Mouse (Mus musculus): ENCODE measurements around the gene BC048671. TPM values are rescaled to one million over a fixed set of nuclear protein-coding genes. Genes with fewer than 3 reads are reported as not detected.

BC048671 gene
- polyA plus RNA-seq, 1 experiment: not detected

GRCm38 (mm10) chr6:90332561-90333425 lies 31.8 kb downstream of the BC048671 start, which contains the start of gene Uroc1:
TSS of gene Uroc1 (plus strand) at chr6:90333284.
- no peak for TF ChIP-seq FOSL1 (IDR thresholded peaks at IDR 0.05; ENCODE audit: insufficient read depth, low read length, poor library complexity, severe bottlenecking)
- TF ChIP-seq CTCF (IDR thresholded peaks at IDR 0.05; ENCODE audit: control insufficient read depth, insufficient read depth, insufficient read length): no peak
- TF ChIP-seq MYOD1 (IDR thresholded peaks at IDR 0.05; ENCODE audit: control insufficient read depth, insufficient read length, low read depth): no peak
- no peaks in the 10 kb centered on the region for H3K79me2 ChIP-seq (ENCODE audit: control insufficient read depth, insufficient read depth)
- H3K4me3 ChIP-seq (ENCODE audit: insufficient read depth, poor library complexity, severe bottlenecking): no peak within 1 kb of the TSS
- peaks cover 9% of the 10 kb centered on the region for H3K27me3 ChIP-seq (ENCODE audit: control insufficient read depth, insufficient read depth, insufficient read length)
- H3K79me3 ChIP-seq (ENCODE audit: low read depth): no peaks in the 10 kb centered on the region
- H3K36me3 ChIP-seq (ENCODE audit: control insufficient read depth, insufficient read depth): no peaks in the 10 kb centered on the region
- H3ac ChIP-seq (ENCODE audit: control insufficient read depth, insufficient read length, low read depth): no peak within 1 kb of the TSS

DNA sequence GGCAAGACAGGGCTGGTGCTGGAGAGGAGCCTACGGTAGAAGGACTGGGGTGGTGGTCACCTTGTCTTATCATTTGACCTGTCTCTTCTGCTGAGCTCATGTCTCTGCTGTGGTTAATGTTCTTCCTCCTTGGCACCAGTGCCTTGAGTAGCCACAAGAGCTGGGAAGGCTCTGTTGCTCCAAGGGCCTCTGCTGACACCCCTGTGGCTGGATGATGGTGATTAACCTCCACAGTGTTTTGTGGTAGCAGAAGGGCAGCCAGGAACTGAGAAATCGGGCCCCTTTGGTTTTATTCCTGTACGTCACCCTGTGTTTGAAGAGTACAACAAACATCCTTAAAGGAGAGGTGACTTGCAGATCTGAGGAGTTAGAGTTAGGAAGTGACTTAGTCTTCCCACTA lies 33.2 kb downstream of the BC048671 start:
- TF ChIP-seq FOSL1 (IDR thresholded peaks at IDR 0.05; ENCODE audit: insufficient read depth, low read length, poor library complexity, severe bottlenecking) (no peak), MYOG (IDR thresholded peaks at IDR 0.05; ENCODE audit: control insufficient read depth, extremely low read depth, insufficient read length) (no peak), CTCF (IDR thresholded peaks at IDR 0.05; ENCODE audit: control insufficient read depth, insufficient read depth, insufficient read length) (no peak), CEBPB (IDR thresholded peaks at IDR 0.05; ENCODE audit: low read depth) (no peak), MYOD1 (IDR thresholded peaks at IDR 0.05; ENCODE audit: control insufficient read depth, insufficient read length, low read depth) (no peak), USF1 (IDR thresholded peaks at IDR 0.05; ENCODE audit: low read depth) (no peak), MAX (IDR thresholded peaks at IDR 0.05) (no peak)
- Histone ChIP-seq H3K79me3 (ENCODE audit: low read depth) (no peaks in the 10 kb centered on the region), H3K79me2 (ENCODE audit: control insufficient read depth, insufficient read depth) (no peaks in the 10 kb centered on the region), H3K27me3 (ENCODE audit: control insufficient read depth, insufficient read depth, insufficient read length) (peaks cover 9% of the 10 kb centered on the region), H3K36me3 (ENCODE audit: control insufficient read depth, insufficient read depth) (no peaks in the 10 kb centered on the region), H3ac (ENCODE audit: control insufficient read depth, insufficient read length, low read depth) (no peak overlapping the region), H3K4me3 (ENCODE audit: insufficient read depth, poor library complexity, severe bottlenecking) (no peak overlapping the region)

DNA sequence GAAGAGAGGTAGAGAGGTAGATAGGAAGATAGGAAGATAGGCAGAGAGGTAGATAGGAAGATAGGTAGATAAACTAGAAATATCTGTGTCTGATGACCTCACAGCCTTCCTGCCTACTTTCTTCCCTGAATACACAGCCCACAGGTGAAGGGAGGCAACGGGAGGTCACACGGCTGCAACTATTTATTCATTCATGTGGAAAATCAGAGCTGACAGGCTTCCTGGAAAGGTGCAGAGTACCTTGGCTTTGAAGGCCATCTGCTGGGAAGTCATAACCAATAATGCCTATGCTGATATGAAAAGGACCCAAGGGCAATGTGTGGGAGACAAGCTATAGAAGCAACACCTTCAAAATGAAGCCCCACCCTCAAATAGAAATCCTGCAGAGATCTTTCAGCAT lies 41.3 kb downstream of the BC048671 start:
- Histone ChIP-seq H3ac (ENCODE audit: control insufficient read depth, insufficient read length, low read depth) (no peak overlapping the region), H3K4me3 (ENCODE audit: insufficient read depth, poor library complexity, severe bottlenecking) (no peak overlapping the region), H3K36me3 (ENCODE audit: control insufficient read depth, insufficient read depth) (no peaks in the 10 kb centered on the region), H3K79me2 (ENCODE audit: control insufficient read depth, insufficient read depth) (no peaks in the 10 kb centered on the region), H3K27me3 (ENCODE audit: control insufficient read depth, insufficient read depth, insufficient read length) (peaks cover 10% of the 10 kb centered on the region), H3K79me3 (ENCODE audit: low read depth) (no peaks in the 10 kb centered on the region)
- TF ChIP-seq CEBPB (IDR thresholded peaks at IDR 0.05; ENCODE audit: low read depth): no peak
- no peak for TF ChIP-seq MAX (IDR thresholded peaks at IDR 0.05)
- TF ChIP-seq CTCF (IDR thresholded peaks at IDR 0.05; ENCODE audit: control insufficient read depth, insufficient read depth, insufficient read length): no peak
- TF ChIP-seq MYOD1 (IDR thresholded peaks at IDR 0.05; ENCODE audit: control insufficient read depth, insufficient read length, low read depth): no peak
- TF ChIP-seq MYOG (IDR thresholded peaks at IDR 0.05; ENCODE audit: control insufficient read depth, extremely low read depth, insufficient read length): no peak
- TF ChIP-seq FOSL1 (IDR thresholded peaks at IDR 0.05; ENCODE audit: insufficient read depth, low read length, poor library complexity, severe bottlenecking): no peak
- TF ChIP-seq USF1 (IDR thresholded peaks at IDR 0.05; ENCODE audit: low read depth): no peak

DNA sequence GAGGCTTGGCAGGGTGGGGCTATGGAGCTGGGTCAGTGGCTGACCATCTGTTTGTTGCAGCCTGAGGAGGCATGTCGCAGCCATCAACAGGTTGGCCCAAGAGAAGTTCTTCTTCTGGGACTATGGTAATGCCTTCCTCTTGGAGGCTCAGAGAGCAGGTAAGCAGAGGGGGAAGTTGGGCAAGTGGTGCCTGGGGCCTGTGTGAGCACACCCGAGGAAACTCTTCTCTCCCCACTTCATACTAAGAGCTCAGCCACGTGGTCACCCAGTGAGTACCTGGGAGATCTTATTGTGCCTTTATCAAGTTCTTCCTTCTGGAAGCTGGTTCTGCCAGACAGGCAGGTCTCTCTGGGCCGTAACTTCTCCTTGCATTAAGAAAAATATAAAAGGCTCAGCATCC lies 46.2 kb downstream of the BC048671 start:
- no peak overlapping the region for H3K4me3 ChIP-seq (ENCODE audit: insufficient read depth, poor library complexity, severe bottlenecking)
- no peaks in the 10 kb centered on the region for H3K79me3 ChIP-seq (ENCODE audit: low read depth)
- no peaks in the 10 kb centered on the region for H3K36me3 ChIP-seq (ENCODE audit: control insufficient read depth, insufficient read depth)
- no peak overlapping the region for H3ac ChIP-seq (ENCODE audit: control insufficient read depth, insufficient read length, low read depth)
- TF ChIP-seq CTCF (IDR thresholded peaks at IDR 0.05; ENCODE audit: control insufficient read depth, insufficient read depth, insufficient read length) (no peak), USF1 (IDR thresholded peaks at IDR 0.05; ENCODE audit: low read depth) (no peak), FOSL1 (IDR thresholded peaks at IDR 0.05; ENCODE audit: insufficient read depth, low read length, poor library complexity, severe bottlenecking) (no peak), MYOD1 (IDR thresholded peaks at IDR 0.05; ENCODE audit: control insufficient read depth, insufficient read length, low read depth) (no peak), MYOG (IDR thresholded peaks at IDR 0.05; ENCODE audit: control insufficient read depth, extremely low read depth, insufficient read length) (no peak), CEBPB (IDR thresholded peaks at IDR 0.05; ENCODE audit: low read depth) (no peak), MAX (IDR thresholded peaks at IDR 0.05) (no peak)
- peaks cover 8% of the 10 kb centered on the region for H3K27me3 ChIP-seq (ENCODE audit: control insufficient read depth, insufficient read depth, insufficient read length)
- H3K79me2 ChIP-seq (ENCODE audit: control insufficient read depth, insufficient read depth): no peaks in the 10 kb centered on the region

GRCm38 (mm10) chr6:90348500-90348899 lies 47.5 kb downstream of the BC048671 start:
- Histone ChIP-seq H3K79me3 (ENCODE audit: low read depth) (no peaks in the 10 kb centered on the region), H3K4me3 (ENCODE audit: insufficient read depth, poor library complexity, severe bottlenecking) (no peak overlapping the region), H3K36me3 (ENCODE audit: control insufficient read depth, insufficient read depth) (no peaks in the 10 kb centered on the region), H3K79me2 (ENCODE audit: control insufficient read depth, insufficient read depth) (no peaks in the 10 kb centered on the region), H3ac (ENCODE audit: control insufficient read depth, insufficient read length, low read depth) (no peak overlapping the region), H3K27me3 (ENCODE audit: control insufficient read depth, insufficient read depth, insufficient read length) (peaks cover 8% of the 10 kb centered on the region)
- no peak for TF ChIP-seq FOSL1 (IDR thresholded peaks at IDR 0.05; ENCODE audit: insufficient read depth, low read length, poor library complexity, severe bottlenecking)
- TF ChIP-seq CEBPB (IDR thresholded peaks at IDR 0.05; ENCODE audit: low read depth): no peak
- TF ChIP-seq USF1 (IDR thresholded peaks at IDR 0.05; ENCODE audit: low read depth): no peak
- no peak for TF ChIP-seq CTCF (IDR thresholded peaks at IDR 0.05; ENCODE audit: control insufficient read depth, insufficient read depth, insufficient read length)
- no peak for TF ChIP-seq MYOD1 (IDR thresholded peaks at IDR 0.05; ENCODE audit: control insufficient read depth, insufficient read length, low read depth)
- TF ChIP-seq MYOG (IDR thresholded peaks at IDR 0.05; ENCODE audit: control insufficient read depth, extremely low read depth, insufficient read length): no peak
- no peak for TF ChIP-seq MAX (IDR thresholded peaks at IDR 0.05)

All from C2C12 (cell line).